Mouse (Mus musculus) lung, postnatal 25 days (tissue): ENCODE data around the gene Olfr1200.

Experiments used
- DNase-seq: peaks from one replicate; pipeline ENCODE4 v3.0.0; 2022; ENCODE audit warnings: low spot score

Gene Olfr1200

GRCm38 (mm10) chr2:88770388-88770787 lies at the start of gene Olfr1200:
TSS of gene Olfr1200 (minus strand) at chr2:88770488.
- no peak for DNase-seq

- no peak for DNase-seq
Measured at GRCm38 (mm10) chr2:88814196-88814595, 43.9 kb upstream of the Olfr1200 start, which contains the start of gene Olfr1202. TSS of gene Olfr1202 (plus strand) at chr2:88814496.

GRCm38 (mm10) chr2:88792736-88793135 lies 22.4 kb upstream of the Olfr1200 start, which contains the start of gene Olfr1201:
TSS of gene Olfr1201 (plus strand) at chr2:88793036.
- DNase-seq = no peak

- DNase-seq = no peak
Measured at GRCm38 (mm10) chr2:88760369-88760768, 9.9 kb downstream of the Olfr1200 start, which contains the start of gene Olfr1199. TSS of gene Olfr1199 (minus strand) at chr2:88760469.

GRCm38 (mm10) chr2:88751270-88751669 lies 19.0 kb downstream of the Olfr1200 start, which contains the start of gene Olfr1198:
TSS of gene Olfr1198 (minus strand) at chr2:88751370.
- DNase-seq = no peak

- DNase-seq = no peak
Measured at GRCm38 (mm10) chr2:88743379-88743778, 26.9 kb downstream of the Olfr1200 start.

GRCm38 (mm10) chr2:88732266-88732665 lies 38.0 kb downstream of the Olfr1200 start, which contains the start of gene Olfr1197:
TSS of gene Olfr1197 (minus strand) at chr2:88732366.
- DNase-seq = no peak
